Mouse (Mus musculus) CH12.LX (cell line): Measurements from ENCODE around the gene Srcin1. TPM values are rescaled to one million over a fixed set of nuclear protein-coding genes. Genes with fewer than 3 reads are reported as not detected.

Source experiments
- DNase-seq: peaks from one replicate; pipeline ENCODE4 v3.0.0-alpha.2; 2013; ENCODE audit errors: extremely low read depth
- H3K27ac ChIP-seq: 2 replicates; pipeline ENCODE4 v1.5.1; 2012; ENCODE audit warnings: low read depth, mild to moderate bottlenecking, control low read depth, moderate library complexity; ENCODE audit not compliant: insufficient read depth
- H3K27me3 ChIP-seq: replicated peaks from 2 replicates; pipeline ENCODE3; 2012; ENCODE audit warnings: inconsistent platforms
- H3K36me3 ChIP-seq, 2 experiments: replicated peaks in 1 of 2; 2 replicates each; pipeline versions ENCODE3 to v1.6.1; 2012; ENCODE audit warnings: inconsistent platforms in 1 of 2, low read length in 1 of 2, mild to moderate bottlenecking in 1 of 2, mixed read lengths in 1 of 2, moderate library complexity in 1 of 2; ENCODE audit not compliant: control insufficient read depth in 1 of 2, insufficient read depth in 1 of 2
- H3K4me1 ChIP-seq, 2 experiments: 2 replicates each; pipeline ENCODE4 v1.6.1; 2012; ENCODE audit warnings: inconsistent platforms in 1 of 2, moderate library complexity in 1 of 2; ENCODE audit not compliant: insufficient read depth in 2 of 2, control insufficient read depth in 1 of 2
- H3K4me2 ChIP-seq: 2 replicates; pipeline ENCODE4 v1.6.1; 2012; ENCODE audit warnings: low read depth, mild to moderate bottlenecking, control low read depth; ENCODE audit not compliant: poor library complexity, insufficient read depth, severe bottlenecking
- H3K4me3 ChIP-seq, 3 experiments: fragments of 150-350 bp in 1 of 3; sonication (generic) in 1 of 3; replicated peaks in 1 of 3; 2 replicates each; pipeline versions ENCODE3 to v1.5.1; 2011 to 2012; ENCODE audit warnings: low read depth in 2 of 3, low read length in 2 of 3, mild to moderate bottlenecking in 2 of 3, moderate library complexity in 2 of 3, control low read depth in 1 of 3, improper control_type of control experiment in 1 of 3, inconsistent platforms in 1 of 3, mixed read lengths in 1 of 3; ENCODE audit not compliant: poor library complexity in 1 of 3
- H3K79me2 ChIP-seq: replicated peaks from 2 replicates; pipeline ENCODE4 v1.6.1; 2012; ENCODE audit warnings: mild to moderate bottlenecking, moderate library complexity; ENCODE audit not compliant: control insufficient read depth, poor library complexity, insufficient read depth, severe bottlenecking; ENCODE audit errors: extremely low read depth
- H3K9ac ChIP-seq: 2 replicates; pipeline ENCODE4 v1.6.1; 2012; ENCODE audit warnings: low read depth, mild to moderate bottlenecking, control low read depth, moderate library complexity; ENCODE audit not compliant: insufficient read depth
- H3K9me3 ChIP-seq: replicated peaks from 2 replicates; pipeline ENCODE3; 2012; ENCODE audit warnings: low read length, inconsistent platforms, mixed read lengths
- E2F4 ChIP-seq: IDR thresholded peaks from 2 replicates; pipeline ENCODE4 v1.6.1; 2011; ENCODE audit warnings: low read depth, low read length, improper control_type of control experiment; ENCODE audit not compliant: insufficient replicate concordance
- EP300 ChIP-seq: IDR thresholded peaks from 2 replicates; pipeline ENCODE4 v1.6.1; 2011; ENCODE audit warnings: low read length, improper control_type of control experiment
- ETS1 ChIP-seq: conservative IDR thresholded peaks from 2 replicates; pipeline ENCODE4 v1.6.1; 2012; ENCODE audit warnings: low read depth, mild to moderate bottlenecking, inconsistent platforms, low read length, improper control_type of control experiment, moderate library complexity
- IRF4 ChIP-seq: IDR thresholded peaks from 2 replicates; pipeline ENCODE4 v1.6.1; 2014; ENCODE audit warnings: low read depth, mild to moderate bottlenecking, inconsistent platforms, low read length, improper control_type of control experiment
- JUN ChIP-seq: IDR thresholded peaks from 2 replicates; pipeline ENCODE4 v1.6.1; 2011; ENCODE audit warnings: low read depth, mild to moderate bottlenecking, low read length, improper control_type of control experiment, moderate library complexity; ENCODE audit not compliant: insufficient read depth
- JUND ChIP-seq: conservative IDR thresholded peaks from 2 replicates; pipeline ENCODE4 v1.6.1; 2011; ENCODE audit warnings: low read depth, low read length, improper control_type of control experiment
- KAT2A ChIP-seq: IDR thresholded peaks from 2 replicates; pipeline ENCODE4 v1.6.1; 2012; ENCODE audit warnings: low read length, improper control_type of control experiment, inconsistent platforms; ENCODE audit not compliant: insufficient replicate concordance
- MAFK ChIP-seq: IDR thresholded peaks from 2 replicates; pipeline ENCODE4 v1.6.1; 2011; ENCODE audit warnings: low read length, improper control_type of control experiment; ENCODE audit not compliant: insufficient replicate concordance
- MAX ChIP-seq: IDR thresholded peaks from 2 replicates; pipeline ENCODE4 v1.6.1; 2011; ENCODE audit warnings: low read length, improper control_type of control experiment
- MAZ ChIP-seq: IDR thresholded peaks from 2 replicates; pipeline ENCODE4 v1.6.1; 2012; ENCODE audit warnings: low read depth, mild to moderate bottlenecking, inconsistent platforms, low read length, improper control_type of control experiment, moderate library complexity
- NELFE ChIP-seq: IDR thresholded peaks from 2 replicates; pipeline ENCODE4 v1.6.1; 2011; ENCODE audit warnings: low read depth, low read length, improper control_type of control experiment
- NRF1 ChIP-seq: IDR thresholded peaks from 2 replicates; pipeline ENCODE4 v1.6.1; 2014; ENCODE audit warnings: low read depth, mild to moderate bottlenecking, inconsistent platforms, low read length, improper control_type of control experiment, moderate library complexity
- PAX5 ChIP-seq: IDR thresholded peaks from 2 replicates; pipeline ENCODE4 v1.6.1; 2012; ENCODE audit warnings: low read length, inconsistent platforms, mixed read lengths
- POLR2A ChIP-seq: IDR thresholded peaks from 2 replicates; pipeline ENCODE4 v1.6.1; 2011; ENCODE audit warnings: low read depth, mild to moderate bottlenecking, improper control_type of control experiment, low read length
- POLR2AphosphoS2 ChIP-seq: IDR thresholded peaks from 2 replicates; pipeline ENCODE4 v1.6.1; 2011; ENCODE audit warnings: low read depth, low read length, improper control_type of control experiment
- RCOR1 ChIP-seq: conservative IDR thresholded peaks from 2 replicates; pipeline ENCODE4 v1.6.1; 2012; ENCODE audit warnings: low read depth, mild to moderate bottlenecking, inconsistent platforms, low read length, improper control_type of control experiment
- SIN3A ChIP-seq: IDR thresholded peaks from 2 replicates; pipeline ENCODE4 v1.6.1; 2012; ENCODE audit warnings: low read length, improper control_type of control experiment, inconsistent platforms
- SMC3 ChIP-seq: IDR thresholded peaks from 2 replicates; pipeline ENCODE4 v1.6.1; 2011; ENCODE audit warnings: low read depth, low read length, improper control_type of control experiment
- TCF12 ChIP-seq: IDR thresholded peaks from 2 replicates; pipeline ENCODE4 v1.6.1; 2014; ENCODE audit warnings: low read depth, mild to moderate bottlenecking, inconsistent platforms, low read length, improper control_type of control experiment
- UBTF ChIP-seq: IDR thresholded peaks from 2 replicates; pipeline ENCODE4 v1.6.1; 2012; ENCODE audit warnings: low read depth, mild to moderate bottlenecking, inconsistent platforms, low read length, improper control_type of control experiment, moderate library complexity
- USF2 ChIP-seq: conservative IDR thresholded peaks from 2 replicates; pipeline ENCODE4 v1.6.1; 2011; ENCODE audit warnings: low read depth, low read length, improper control_type of control experiment
- ZMIZ1 ChIP-seq: IDR thresholded peaks from 2 replicates; pipeline ENCODE4 v1.6.1; 2012; ENCODE audit warnings: low read depth, mild to moderate bottlenecking, inconsistent platforms, low read length, improper control_type of control experiment
- ZNF384 ChIP-seq: IDR thresholded peaks from 2 replicates; pipeline ENCODE4 v1.6.1; 2012; ENCODE audit warnings: low read depth, low read length, improper control_type of control experiment, inconsistent platforms
- dilution Hi-C: fragments of 300-500 bp; cut with MboI; formaldehyde crosslinking; loops from 2 replicates; pipeline ENCODE4 v1.14.3; 2020; ENCODE audit warnings: low sequenced_read_pairs; ENCODE audit not compliant: extremely low pct_unique_long_range_greater_than_20kb, extremely low pct_ligation_motif_present
- in situ Hi-C: fragments of 300-500 bp; cut with MboI; formaldehyde crosslinking; loops from 3 replicates; pipeline ENCODE4 v1.14.3; 2019; ENCODE audit warnings: low sequenced_read_pairs, low pct_ligation_motif_present, low pct_unique_long_range_greater_than_20kb, mixed read lengths
- polyA plus RNA-seq: library from polyadenylated mRNA; unstranded; fragments of >175 nt; gene quantifications from 2 replicates; pipeline ENCODE4 v1.2.1, GENCODE M21; 2012; ENCODE audit warnings: low read depth; ENCODE audit not compliant: insufficient read length
- total RNA-seq, 2 experiments: library from RNA; depleted of rRNA; stranded (reverse); fragments of 300-350 nt in 1 of 2; fragments of >200 nt in 1 of 2; gene quantifications; 2 replicates each; pipeline ENCODE4 v1.2.3; 2012 to 2014

Gene Srcin1
- total and polyA plus RNA-seq, 3 experiments: 0.08 to 0.09 TPM; not detected in 1

DNA sequence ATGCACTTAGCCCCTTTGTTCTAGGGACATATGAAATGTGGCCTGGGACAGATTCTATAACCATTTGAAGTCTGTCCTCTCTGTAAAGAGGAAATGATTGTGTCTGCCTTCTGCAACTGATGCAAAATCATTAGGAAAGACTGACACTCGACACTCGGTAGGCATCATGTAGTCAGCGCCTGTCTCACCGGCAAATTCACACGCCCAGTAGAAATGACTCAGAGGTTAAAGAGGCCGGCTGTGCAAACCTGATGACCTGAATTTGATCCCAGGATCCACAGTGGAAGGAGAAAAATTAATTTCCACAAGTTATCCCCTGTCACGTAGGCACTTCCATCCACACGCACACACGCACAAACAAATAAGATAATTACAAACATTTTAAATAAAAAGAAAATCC lies 51.7 kb downstream of the Srcin1 start:
- Histone ChIP-seq H3K27ac (no peak overlapping the region), H3K4me1 (no peaks in the 10 kb centered on the region), H3K36me3 (no peaks in the 10 kb centered on the region), H3K4me2 (no peak overlapping the region), H3K9me3 (no peaks in the 10 kb centered on the region), H3K4me3 (no peak overlapping the region), H3K79me2 (no peaks in the 10 kb centered on the region), H3K9ac (no peak overlapping the region), H3K27me3 (peaks cover 96% of the 10 kb centered on the region)
- TF ChIP-seq ETS1 (no peak), MAX (no peak), USF2 (no peak), IRF4 (no peak), POLR2AphosphoS2 (no peak), RCOR1 (no peak), MAFK (no peak), NRF1 (no peak), UBTF (no peak), KAT2A (no peak), SMC3 (no peak), E2F4 (no peak)
- dilution Hi-C loops: no loop called here
- DNase-seq: no peak
- in situ Hi-C loops: no loop called here

DNA sequence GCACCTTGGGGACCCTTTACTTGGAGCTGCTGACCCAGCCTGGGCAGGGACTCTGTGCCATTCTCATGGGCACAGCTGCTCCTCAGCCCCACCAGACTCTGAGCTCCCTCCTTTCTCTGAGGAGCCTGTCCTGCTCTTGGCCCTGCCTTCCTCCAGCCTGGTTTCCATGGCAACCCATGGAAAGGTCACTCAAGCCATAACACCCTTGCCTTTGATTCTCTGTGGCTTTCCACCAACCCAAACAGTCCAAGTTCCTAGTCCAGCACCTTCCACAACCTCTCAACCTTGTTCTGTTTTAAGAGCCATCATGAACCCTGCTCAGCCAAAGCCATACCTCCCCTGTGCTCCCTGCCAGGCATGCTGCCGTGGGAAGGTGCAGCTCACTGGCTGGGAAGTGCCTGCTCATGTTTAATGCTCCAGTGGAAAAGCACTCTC lies 52.1 kb downstream of the Srcin1 start:
- Histone ChIP-seq H3K27me3 (peaks cover 96% of the 10 kb centered on the region), H3K79me2 (no peaks in the 10 kb centered on the region), H3K4me2 (no peak overlapping the region), H3K36me3 (no peaks in the 10 kb centered on the region), H3K4me1 (no peaks in the 10 kb centered on the region), H3K4me3 (no peak overlapping the region), H3K9me3 (no peaks in the 10 kb centered on the region)
- DNase-seq: no peak
- dilution Hi-C loops (no loop called here), in situ Hi-C loops (no loop called here)
- TF ChIP-seq USF2 (no peak), UBTF (no peak)
- TF ChIP-seq, all 38 proteins: peak for 0
- Histone ChIP-seq H3K27ac (no peak overlapping the region), H3K9ac (no peak overlapping the region)

DNA sequence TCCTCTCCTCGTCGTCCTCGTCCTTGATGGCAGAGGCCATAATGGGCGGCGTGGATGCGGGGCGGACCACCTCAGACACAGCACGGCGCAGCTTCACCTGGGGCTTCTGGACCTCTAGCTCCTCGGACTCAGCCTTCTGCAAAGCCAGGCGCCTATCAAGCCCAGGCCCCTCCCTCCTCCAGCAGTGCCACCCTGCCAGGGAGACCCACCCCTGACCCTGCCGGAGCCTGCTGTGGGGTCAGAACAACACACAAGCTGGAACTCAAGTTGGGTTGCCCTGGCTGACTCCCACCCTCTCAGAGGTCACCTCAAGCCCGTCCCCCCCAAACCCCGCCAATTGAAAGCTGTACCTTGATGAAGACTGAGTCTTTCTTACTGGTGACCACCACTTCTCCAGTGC lies 52.9 kb downstream of the Srcin1 start:
- in situ Hi-C loops: no loop called here

More for the DNA sequence above, 52.9 kb downstream of the Srcin1 start:
- H3K79me2 ChIP-seq: no peaks in the 10 kb centered on the region
- no peak for DNase-seq
- H3K27ac ChIP-seq: no peak overlapping the region
- no peak overlapping the region for H3K4me3 ChIP-seq
- H3K4me1 ChIP-seq: no peaks in the 10 kb centered on the region
- no peak overlapping the region for H3K4me2 ChIP-seq
- H3K27me3 ChIP-seq: peaks cover 96% of the 10 kb centered on the region
- TF ChIP-seq EP300 (no peak), NELFE (no peak), ZNF384 (no peak), TCF12 (no peak), KAT2A (no peak), MAFK (no peak), ZMIZ1 (no peak), JUN (no peak), IRF4 (no peak), MAZ (no peak), PAX5 (no peak), SIN3A (no peak), ETS1 (no peak), UBTF (no peak), JUND (no peak), POLR2A (no peak)
- no peaks in the 10 kb centered on the region for H3K36me3 ChIP-seq
- dilution Hi-C loops: no loop called here
- no peaks in the 10 kb centered on the region for H3K9me3 ChIP-seq
- no peak overlapping the region for H3K9ac ChIP-seq
